Mouse (Mus musculus) CH12.LX (cell line): Measurements from ENCODE around the gene RPS10-NUDT3. TPM values are rescaled to one million over a fixed set of nuclear protein-coding genes. Genes with fewer than 3 reads are reported as not detected.

Experiments
- DNase-seq: peaks from one replicate; pipeline ENCODE4 v3.0.0-alpha.2; 2013; ENCODE audit errors: extremely low read depth
- H3K27ac ChIP-seq: 2 replicates; pipeline ENCODE4 v1.5.1; 2012; ENCODE audit warnings: low read depth, mild to moderate bottlenecking, control low read depth, moderate library complexity; ENCODE audit not compliant: insufficient read depth
- H3K27me3 ChIP-seq: replicated peaks from 2 replicates; pipeline ENCODE3; 2012; ENCODE audit warnings: inconsistent platforms
- H3K36me3 ChIP-seq, 2 experiments: replicated peaks in 1 of 2; 2 replicates each; pipeline versions ENCODE3 to v1.6.1; 2012; ENCODE audit warnings: inconsistent platforms in 1 of 2, low read length in 1 of 2, mild to moderate bottlenecking in 1 of 2, mixed read lengths in 1 of 2, moderate library complexity in 1 of 2; ENCODE audit not compliant: control insufficient read depth in 1 of 2, insufficient read depth in 1 of 2
- H3K4me1 ChIP-seq, 2 experiments: 2 replicates each; pipeline ENCODE4 v1.6.1; 2012; ENCODE audit warnings: inconsistent platforms in 1 of 2, moderate library complexity in 1 of 2; ENCODE audit not compliant: insufficient read depth in 2 of 2, control insufficient read depth in 1 of 2
- H3K4me2 ChIP-seq: 2 replicates; pipeline ENCODE4 v1.6.1; 2012; ENCODE audit warnings: low read depth, mild to moderate bottlenecking, control low read depth; ENCODE audit not compliant: poor library complexity, insufficient read depth, severe bottlenecking
- H3K4me3 ChIP-seq, 3 experiments: fragments of 150-350 bp in 1 of 3; sonication (generic) in 1 of 3; replicated peaks in 1 of 3; 2 replicates each; pipeline versions ENCODE3 to v1.5.1; 2011 to 2012; ENCODE audit warnings: low read depth in 2 of 3, low read length in 2 of 3, mild to moderate bottlenecking in 2 of 3, moderate library complexity in 2 of 3, control low read depth in 1 of 3, improper control_type of control experiment in 1 of 3, inconsistent platforms in 1 of 3, mixed read lengths in 1 of 3; ENCODE audit not compliant: poor library complexity in 1 of 3
- H3K79me2 ChIP-seq: replicated peaks from 2 replicates; pipeline ENCODE4 v1.6.1; 2012; ENCODE audit warnings: mild to moderate bottlenecking, moderate library complexity; ENCODE audit not compliant: control insufficient read depth, poor library complexity, insufficient read depth, severe bottlenecking; ENCODE audit errors: extremely low read depth
- H3K9ac ChIP-seq: 2 replicates; pipeline ENCODE4 v1.6.1; 2012; ENCODE audit warnings: low read depth, mild to moderate bottlenecking, control low read depth, moderate library complexity; ENCODE audit not compliant: insufficient read depth
- H3K9me3 ChIP-seq: replicated peaks from 2 replicates; pipeline ENCODE3; 2012; ENCODE audit warnings: low read length, inconsistent platforms, mixed read lengths
- CTCF ChIP-seq, 2 experiments: IDR thresholded peaks in 1 of 2; conservative IDR thresholded peaks in 1 of 2; 2 replicates each; pipeline ENCODE4 v1.5.1; 2011 to 2012; ENCODE audit warnings: low read depth in 2 of 2, low read length in 2 of 2, improper control_type of control experiment in 1 of 2, inconsistent platforms in 1 of 2, mild to moderate bottlenecking in 1 of 2, moderate library complexity in 1 of 2
- JUND ChIP-seq: conservative IDR thresholded peaks from 2 replicates; pipeline ENCODE4 v1.6.1; 2011; ENCODE audit warnings: low read depth, low read length, improper control_type of control experiment
- MAFK ChIP-seq: IDR thresholded peaks from 2 replicates; pipeline ENCODE4 v1.6.1; 2011; ENCODE audit warnings: low read length, improper control_type of control experiment; ENCODE audit not compliant: insufficient replicate concordance
- NELFE ChIP-seq: IDR thresholded peaks from 2 replicates; pipeline ENCODE4 v1.6.1; 2011; ENCODE audit warnings: low read depth, low read length, improper control_type of control experiment
- RAD21 ChIP-seq: IDR thresholded peaks from 2 replicates; pipeline ENCODE4 v1.6.1; 2011; ENCODE audit warnings: low read depth, mild to moderate bottlenecking, low read length, improper control_type of control experiment, moderate library complexity
- ZMIZ1 ChIP-seq: IDR thresholded peaks from 2 replicates; pipeline ENCODE4 v1.6.1; 2012; ENCODE audit warnings: low read depth, mild to moderate bottlenecking, inconsistent platforms, low read length, improper control_type of control experiment
- dilution Hi-C: fragments of 300-500 bp; cut with MboI; formaldehyde crosslinking; loops from 2 replicates; pipeline ENCODE4 v1.14.3; 2020; ENCODE audit warnings: low sequenced_read_pairs; ENCODE audit not compliant: extremely low pct_unique_long_range_greater_than_20kb, extremely low pct_ligation_motif_present
- in situ Hi-C: fragments of 300-500 bp; cut with MboI; formaldehyde crosslinking; loops from 3 replicates; pipeline ENCODE4 v1.14.3; 2019; ENCODE audit warnings: low sequenced_read_pairs, low pct_ligation_motif_present, low pct_unique_long_range_greater_than_20kb, mixed read lengths
- polyA plus RNA-seq: library from polyadenylated mRNA; unstranded; fragments of >175 nt; gene quantifications from 2 replicates; pipeline ENCODE4 v1.2.1, GENCODE M21; 2012; ENCODE audit warnings: low read depth; ENCODE audit not compliant: insufficient read length
- total RNA-seq, 2 experiments: library from RNA; depleted of rRNA; stranded (reverse); fragments of 300-350 nt in 1 of 2; fragments of >200 nt in 1 of 2; gene quantifications; 2 replicates each; pipeline ENCODE4 v1.2.3; 2012 to 2014

RPS10-NUDT3 gene
- total and polyA plus RNA-seq, 3 experiments = 30.3 TPM; not detected in 2

DNA sequence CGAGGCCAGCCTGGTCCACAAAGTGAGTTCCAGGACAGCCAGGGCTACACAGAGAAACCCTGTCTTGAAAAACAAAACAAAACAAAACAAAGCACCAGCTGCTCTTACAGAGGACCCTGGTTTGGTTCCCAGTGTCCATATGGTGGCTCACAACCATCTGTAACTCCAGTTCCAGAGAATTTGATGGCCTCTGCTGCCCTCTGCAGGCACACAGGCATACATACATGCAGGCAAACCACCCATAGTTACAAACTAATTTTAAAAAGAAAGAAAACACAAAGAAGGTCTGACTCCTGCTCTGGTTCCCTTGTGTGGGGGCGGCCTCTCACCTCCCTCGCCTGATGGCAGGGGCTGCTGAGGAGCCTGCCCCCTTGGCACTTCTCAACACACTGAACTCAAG is 101.7 kb downstream of the RPS10-NUDT3 start:
- TF ChIP-seq JUND (no peak), CTCF (conservative IDR thresholded peaks at IDR 0.05 in 1 of 2, IDR thresholded peaks at IDR 0.05 in 1 of 2; ENCODE audit: low read depth in 2 of 2, low read length in 2 of 2) (peak in 1 of 2 experiments; percentile 45; a peak in 2 of 4 replicates), ZMIZ1 (no peak), RAD21 (peak; percentile 20)
- no peak for DNase-seq
- Histone ChIP-seq H3K36me3 (no peaks in the 10 kb centered on the region), H3K4me3 (no peak overlapping the region), H3K79me2 (no peaks in the 10 kb centered on the region), H3K4me2 (no peak overlapping the region), H3K27ac (no peak overlapping the region), H3K4me1 (peaks cover 0 to 5% of the 10 kb centered on the region in 2 experiments; a peak in 2 of 4 replicates), H3K9ac (no peak overlapping the region), H3K27me3 (peaks cover 8% of the 10 kb centered on the region), H3K9me3 (peaks cover 9% of the 10 kb centered on the region)
- in situ Hi-C loops (no loop called here), dilution Hi-C loops (no loop called here)

DNA sequence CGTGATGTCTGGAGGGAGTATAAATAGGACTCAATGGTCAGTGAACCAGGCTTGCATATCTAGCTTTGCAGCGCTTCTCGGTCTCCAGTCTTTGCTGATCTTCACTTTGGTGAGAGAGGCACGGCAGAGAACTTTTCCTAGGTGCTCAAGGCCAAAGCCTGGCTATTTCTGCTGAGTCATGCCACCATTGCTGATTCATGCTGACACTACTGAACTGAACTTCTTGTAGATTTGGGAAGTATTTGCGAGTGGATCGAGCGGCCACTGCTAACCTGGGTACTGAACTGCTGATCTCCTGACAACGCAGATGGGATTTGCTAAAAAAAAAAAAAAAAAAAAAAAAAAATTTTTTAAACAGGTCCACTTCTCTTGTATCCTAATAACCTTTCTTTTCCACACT is 102.9 kb downstream of the RPS10-NUDT3 start:
- Histone ChIP-seq H3K9me3 (peaks cover 9% of the 10 kb centered on the region), H3K4me3 (no peak overlapping the region), H3K4me2 (no peak overlapping the region), H3K36me3 (no peaks in the 10 kb centered on the region), H3K4me1 (peaks cover 2 to 9% of the 10 kb centered on the region in 2 experiments; a peak in 3 of 4 replicates), H3K79me2 (no peaks in the 10 kb centered on the region), H3K27me3 (peaks cover 6% of the 10 kb centered on the region), H3K9ac (no peak overlapping the region), H3K27ac (no peak overlapping the region)
- DNase-seq = no peak
- TF ChIP-seq NELFE (no peak), MAFK (peak; percentile 79)
- in situ Hi-C loops (no loop called here), dilution Hi-C loops (no loop called here)

Other genes with a start within 250 kb of the RPS10-NUDT3 start
- not detected in 2 replicates for gene Grm4, start 113.8 kb downstream of the RPS10-NUDT3 start, total RNA-seq (2012; rRNA removed)
- not detected in 2 replicates for gene Grm4, start 113.8 kb downstream of the RPS10-NUDT3 start, total RNA-seq (2014; rRNA removed)
- not detected in 2 replicates for gene Grm4, start 113.8 kb downstream of the RPS10-NUDT3 start, polyA plus RNA-seq
- 88.7 and 117 TPM in 2 replicates for gene Hmga1, start 78.7 kb downstream of the RPS10-NUDT3 start, total RNA-seq (2012; rRNA removed)
- 42.8 and 43.8 TPM in 2 replicates for gene Hmga1, start 78.7 kb downstream of the RPS10-NUDT3 start, total RNA-seq (2014; rRNA removed)
- 83.7 and 125 TPM in 2 replicates for gene Hmga1, start 78.7 kb downstream of the RPS10-NUDT3 start, polyA plus RNA-seq
- 23.2 and 30.2 TPM in 2 replicates for gene AI413582, start 69.5 kb downstream of the RPS10-NUDT3 start, total RNA-seq (2012; rRNA removed)
- gene AI413582, start 69.5 kb downstream of the RPS10-NUDT3 start, total RNA-seq (2014; rRNA removed) = 14.0 and 14.6 TPM in 2 replicates
- 34.5 and 43.6 TPM in 2 replicates for gene AI413582, start 69.5 kb downstream of the RPS10-NUDT3 start, polyA plus RNA-seq
- gene Nudt3, start 11.7 kb downstream of the RPS10-NUDT3 start, total RNA-seq (2012; rRNA removed) = 69.2 and 81.9 TPM in 2 replicates
- gene Nudt3, start 11.7 kb downstream of the RPS10-NUDT3 start, total RNA-seq (2014; rRNA removed) = 44.6 and 54.4 TPM in 2 replicates
- gene Nudt3, start 11.7 kb downstream of the RPS10-NUDT3 start, polyA plus RNA-seq = 58.3 and 64.5 TPM in 2 replicates
- gene Rps10, start 1.4 kb upstream of the RPS10-NUDT3 start, total RNA-seq (2012; rRNA removed) = 3,372 and 3,437 TPM in 2 replicates
- gene Rps10, start 1.4 kb upstream of the RPS10-NUDT3 start, total RNA-seq (2014; rRNA removed) = 2,694 and 3,351 TPM in 2 replicates
- gene Rps10, start 1.4 kb upstream of the RPS10-NUDT3 start, polyA plus RNA-seq = 2,297 and 2,522 TPM in 2 replicates
- 11.4 and 13.2 TPM in 2 replicates for gene Pacsin1, start 20.3 kb upstream of the RPS10-NUDT3 start, total RNA-seq (2012; rRNA removed)
- 1.9 and 2.3 TPM in 2 replicates for gene Pacsin1, start 20.3 kb upstream of the RPS10-NUDT3 start, total RNA-seq (2014; rRNA removed)
- 14.0 and 15.9 TPM in 2 replicates for gene Pacsin1, start 20.3 kb upstream of the RPS10-NUDT3 start, polyA plus RNA-seq
- gene Spdef, start 93.7 kb upstream of the RPS10-NUDT3 start, total RNA-seq (2012; rRNA removed) = not detected in 2 replicates
- gene Spdef, start 93.7 kb upstream of the RPS10-NUDT3 start, total RNA-seq (2014; rRNA removed) = not detected in 2 replicates
- gene Spdef, start 93.7 kb upstream of the RPS10-NUDT3 start, polyA plus RNA-seq = not detected in 2 replicates
- 44.2 and 46.4 TPM in 2 replicates for gene D17Wsu92e, start 185.4 kb upstream of the RPS10-NUDT3 start, total RNA-seq (2012; rRNA removed)
- 33.1 and 34.9 TPM in 2 replicates for gene D17Wsu92e, start 185.4 kb upstream of the RPS10-NUDT3 start, total RNA-seq (2014; rRNA removed)
- 70.8 and 73.5 TPM in 2 replicates for gene D17Wsu92e, start 185.4 kb upstream of the RPS10-NUDT3 start, polyA plus RNA-seq
- gene Snrpc, start 202.9 kb upstream of the RPS10-NUDT3 start, total RNA-seq (2012; rRNA removed) = 154 and 173 TPM in 2 replicates
- gene Snrpc, start 202.9 kb upstream of the RPS10-NUDT3 start, total RNA-seq (2014; rRNA removed) = 165 and 171 TPM in 2 replicates
- 184 and 194 TPM in 2 replicates for gene Snrpc, start 202.9 kb upstream of the RPS10-NUDT3 start, polyA plus RNA-seq
- 9.8 and 13.1 TPM in 2 replicates for gene Uhrf1bp1, start 221.2 kb upstream of the RPS10-NUDT3 start, total RNA-seq (2012; rRNA removed)
- 5.7 and 6.0 TPM in 2 replicates for gene Uhrf1bp1, start 221.2 kb upstream of the RPS10-NUDT3 start, total RNA-seq (2014; rRNA removed)
- gene Uhrf1bp1, start 221.2 kb upstream of the RPS10-NUDT3 start, polyA plus RNA-seq = 12.2 and 13.6 TPM in 2 replicates